ENCODE assay signal across 19 mouse cellular contexts in the genomic region with DNA sequence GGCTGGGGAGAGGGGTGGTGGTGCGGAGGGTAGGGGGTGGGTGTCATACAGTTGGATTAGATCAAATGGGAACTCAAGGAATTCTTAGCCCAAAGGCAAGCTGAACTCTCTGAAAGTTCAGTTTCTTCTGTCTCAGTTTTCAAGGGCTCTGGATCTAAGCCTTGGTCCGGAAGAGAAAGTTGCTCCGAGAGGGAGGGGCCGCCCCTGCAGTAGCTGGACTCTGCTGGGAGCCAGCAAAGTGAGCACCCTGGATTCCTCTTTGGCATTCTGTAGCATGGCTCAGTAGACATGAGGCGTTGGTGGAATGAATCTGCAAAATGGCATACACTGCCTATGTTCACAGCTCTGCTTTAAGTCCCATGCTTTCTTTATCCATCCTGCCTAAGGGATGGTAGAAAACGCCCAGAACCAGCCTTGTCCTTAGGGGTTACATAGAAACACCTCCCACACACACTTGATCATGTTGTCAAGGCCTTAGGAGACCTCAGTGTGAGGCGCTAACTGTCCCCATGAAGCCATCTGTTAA.
DNase-seq lines count a peak whose midpoint lies in the region; ATAC-seq lines count a peak whose summit lies in the region.
"Had no signal": no experiment of that assay in that cellular context is flagged by ENCODE, and none has a peak within 500 bp of the region (broad histone marks: within the 10 kb centered on the region; RNA-seq: fewer than 3 reads in every experiment).

No protein-coding gene starts in this region.

- WGBS in kidney, embryonic 16.5 days: 37% methylated on average over 7 of the region's 7 CpGs

- peak overlapping the region; percentile 64; the same call in 1 of the 2 replicates for H3K27ac ChIP-seq in kidney, embryonic 16.5 days (ENCODE audit: low read length)
- H3K27ac ChIP-seq: forebrain, embryonic 12.5 days; gastrocnemius, adult 2 months; hindbrain, embryonic 14.5 days; liver, embryonic 13.5 days; midbrain, embryonic 12.5 days; neural tube, embryonic 15.5 days; stomach, embryonic 15.5 days had no signal

- peak; percentile 32 for ATAC-seq in kidney, embryonic 16.5 days (ENCODE audit: low FRiP score, low TSS enrichment)
- ATAC-seq: lung, postnatal 0 days had no signal

- peaks cover 22% of the 10 kb centered on the region for H3K4me1 ChIP-seq in kidney, embryonic 16.5 days (ENCODE audit: insufficient read depth, low read length)
- H3K4me1 ChIP-seq: forebrain, embryonic 12.5 days; liver, embryonic 13.5 days; midbrain, embryonic 12.5 days; neural tube, embryonic 15.5 days had no signal

- peak; percentile 15 for DNase-seq in adrenal gland, postnatal 10 days
- no peak for DNase-seq in adrenal gland, postnatal 4 days (ENCODE audit: low spot score in 2 of 2)
- DNase-seq in kidney, adult 18-20 months: no peak
- DNase-seq in brain, adult 2 months (ENCODE audit: low read depth, low spot score): peak; percentile 28
- DNase-seq in kidney, postnatal 10 days: peak; percentile 52
- no peak for DNase-seq in retina, postnatal 1 day
- DNase-seq in layer of hippocampus, adult 9-11 months: no peak
- DNase-seq: cerebellum, adult 2 months; gastrocnemius, adult 2 months; liver, embryonic 13.5 days; thymus, postnatal 25 days had no signal

- H3K27me3 ChIP-seq in kidney, embryonic 16.5 days (ENCODE audit: insufficient read depth, low read length): no peaks in the 10 kb centered on the region
- H3K27me3 ChIP-seq: forebrain, embryonic 12.5 days; liver, embryonic 13.5 days; midbrain, embryonic 12.5 days; neural tube, embryonic 15.5 days; stomach, embryonic 15.5 days had no signal

- H3K36me3 ChIP-seq in kidney, embryonic 16.5 days (ENCODE audit: insufficient read depth, low read length): peaks cover 6% of the 10 kb centered on the region; the same call in 1 of the 2 replicates
- H3K36me3 ChIP-seq: forebrain, embryonic 12.5 days; liver, embryonic 13.5 days; midbrain, embryonic 12.5 days; neural tube, embryonic 15.5 days; stomach, embryonic 15.5 days had no signal

- H3K4me3 ChIP-seq in kidney, embryonic 16.5 days (ENCODE audit: low read length): no peak overlapping the region
- H3K4me3 ChIP-seq: erythroblast, embryonic 14.5 days; forebrain, embryonic 12.5 days; gastrocnemius, adult 2 months; liver, embryonic 13.5 days; midbrain, embryonic 12.5 days; neural tube, embryonic 15.5 days; stomach, embryonic 15.5 days had no signal

- no peak overlapping the region for H3K4me2 ChIP-seq in kidney, embryonic 16.5 days (replicated peaks; ENCODE audit: low read depth, low read length)
- H3K4me2 ChIP-seq: forebrain, embryonic 12.5 days; hindbrain, embryonic 14.5 days; liver, embryonic 13.5 days; midbrain, embryonic 12.5 days; neural tube, embryonic 15.5 days; stomach, embryonic 15.5 days had no signal

- H3K9ac ChIP-seq in kidney, embryonic 16.5 days (replicated peaks; ENCODE audit: low read length): no peak overlapping the region
- H3K9ac ChIP-seq: forebrain, embryonic 12.5 days; hindbrain, embryonic 14.5 days; liver, embryonic 13.5 days; midbrain, embryonic 12.5 days; neural tube, embryonic 15.5 days; stomach, embryonic 15.5 days had no signal

- no peaks in the 10 kb centered on the region for H3K9me3 ChIP-seq in kidney, embryonic 16.5 days (ENCODE audit: low read length)
- H3K9me3 ChIP-seq: forebrain, embryonic 12.5 days; liver, embryonic 13.5 days; midbrain, embryonic 12.5 days; neural tube, embryonic 15.5 days; stomach, embryonic 15.5 days had no signal

Comparison
In these comparisons a context has a peak if more than half of its experiments do, and no peak if none do; other contexts are left out.
1. DNase-seq: peak in adrenal gland, postnatal 10 days (single experiment), brain, adult 2 months (single experiment) and kidney, postnatal 10 days (single experiment); none in adrenal gland, postnatal 4 days (0 of 2), kidney, adult 18-20 months (single experiment), retina, postnatal 1 day (single experiment) and layer of hippocampus, adult 9-11 months (single experiment).